Comparison of ENCODE assay signal across 25 mouse cellular contexts in the genomic region with DNA sequence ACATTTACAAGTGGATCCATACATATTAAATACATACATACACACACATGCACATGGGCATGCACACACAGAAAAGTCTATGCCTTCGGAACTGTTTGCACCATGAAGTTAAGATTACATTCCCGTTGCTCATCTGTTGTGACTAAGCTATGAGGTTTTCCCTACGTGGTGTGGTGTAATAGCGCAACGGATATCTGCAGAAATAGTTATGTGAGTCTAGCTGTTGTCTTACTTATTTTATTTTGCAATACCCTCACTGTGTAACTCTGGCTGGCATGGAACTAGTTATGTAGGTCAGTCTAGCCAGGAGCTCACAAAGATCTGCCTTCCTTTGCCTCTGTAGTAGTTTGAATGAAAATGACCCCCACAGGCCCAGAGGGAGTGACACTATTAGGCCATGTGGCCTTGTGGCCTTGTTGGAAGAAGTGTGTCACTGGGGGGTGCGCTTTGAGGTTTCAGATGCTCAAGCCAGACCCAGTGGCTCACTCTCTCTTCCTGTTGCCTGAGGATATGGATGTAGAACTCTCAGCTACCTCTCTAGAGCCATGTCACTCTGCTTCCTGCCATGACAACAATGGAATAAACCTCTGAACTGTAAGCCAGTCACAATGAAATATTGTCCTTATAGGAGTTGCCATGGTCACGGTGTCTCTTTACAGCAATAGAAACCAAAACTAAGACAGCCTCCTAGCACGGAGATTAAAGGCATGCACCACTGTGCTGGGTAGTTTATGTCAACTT. TPM values are rescaled to one million over a fixed set of nuclear protein-coding genes. Genes with fewer than 3 reads are reported as not detected.
A peak's percentile ranks its signal among the peaks of the same experiment; 100 is the strongest.
DNase-seq lines count a peak whose midpoint lies in the region; ATAC-seq lines count a peak whose summit lies in the region.
"Had no signal": no experiment of that assay in that cellular context is flagged by ENCODE, and none has a peak within 500 bp of the region (broad histone marks: within the 10 kb centered on the region; RNA-seq: fewer than 3 reads in every experiment).

No protein-coding gene starts in this region.

- no peak overlapping the region for H3K4me2 ChIP-seq in hindbrain, embryonic 11.5 days (replicated peaks; ENCODE audit: low read depth, low read length)
- H3K4me2 ChIP-seq: heart, embryonic 13.5 days; hindbrain, embryonic 12.5 days; intestine, embryonic 15.5 days had no signal

- H3K9ac ChIP-seq in hindbrain, embryonic 11.5 days (ENCODE audit: low read depth, low read length): no peak overlapping the region
- H3K9ac ChIP-seq: heart, embryonic 13.5 days; hindbrain, embryonic 12.5 days; intestine, embryonic 15.5 days had no signal

- no peak overlapping the region for H3K4me3 ChIP-seq in hindbrain, embryonic 11.5 days (ENCODE audit: low read depth, low read length)
- H3K4me3 ChIP-seq: embryonic facial prominence, embryonic 10.5 days; forebrain, embryonic 10.5 days; gastrocnemius, adult 2 months; heart, embryonic 13.5 days; hindbrain, embryonic 12.5 days; intestine, embryonic 15.5 days had no signal

- H3K4me1 ChIP-seq in hindbrain, embryonic 11.5 days (replicated peaks; ENCODE audit: control insufficient read depth, insufficient read depth, low read length): no peaks in the 10 kb centered on the region
- H3K4me1 ChIP-seq: heart, embryonic 13.5 days; hindbrain, embryonic 12.5 days; intestine, embryonic 15.5 days had no signal

- H3K27ac ChIP-seq in hindbrain, embryonic 11.5 days (ENCODE audit: low read depth, low read length): no peak overlapping the region
- H3K27ac ChIP-seq: embryonic facial prominence, embryonic 10.5 days; forebrain, embryonic 10.5 days; gastrocnemius, adult 2 months; heart, embryonic 13.5 days; hindbrain, embryonic 12.5 days; intestine, embryonic 15.5 days had no signal

- peak; percentile 26 for DNase-seq in CD4-positive, CD25-positive, alpha-beta regulatory T cell, adult 2 months (ENCODE audit: low read depth, low spot score)
- no peak for DNase-seq in thymus, adult 18-20 months
- no peak for DNase-seq in lung, postnatal 14 days
- no peak for DNase-seq in hindbrain, embryonic 11.5 days (ENCODE audit: low spot score)
- DNase-seq: adrenal gland, postnatal 14 days; cerebellum, adult 18-20 months; cerebellum, postnatal 10 days; gastrocnemius, adult 2 months; gastrocnemius, postnatal 25 days; heart, adult 11 months; heart, postnatal 36 days had no signal

- no peaks in the 10 kb centered on the region for H3K36me3 ChIP-seq in hindbrain, embryonic 11.5 days (ENCODE audit: control insufficient read depth, insufficient read depth, low read length)
- H3K36me3 ChIP-seq: embryonic facial prominence, embryonic 10.5 days; forebrain, embryonic 10.5 days; G1E; heart, embryonic 13.5 days; hindbrain, embryonic 12.5 days; intestine, embryonic 15.5 days had no signal

- H3K27me3 ChIP-seq in hindbrain, embryonic 11.5 days (ENCODE audit: control insufficient read depth, insufficient read depth, low read length): no peaks in the 10 kb centered on the region
- H3K27me3 ChIP-seq: heart, embryonic 13.5 days; hindbrain, embryonic 12.5 days; intestine, embryonic 15.5 days; Patski had no signal

- peak; percentile 64 for ATAC-seq in granulocyte monocyte progenitor cell, adult 5-6 weeks (replicated peaks; ENCODE audit: poor library complexity, severe bottlenecking)
- ATAC-seq in megakaryocyte progenitor cell, adult 5-6 weeks (replicated peaks; ENCODE audit: poor library complexity): peak; percentile 68
- ATAC-seq in hindbrain, embryonic 11.5 days (ENCODE audit: low FRiP score): no peak
- ATAC-seq: activated CD4-positive, CD25-positive, alpha-beta regulatory T cell, adult 4 months; forebrain, embryonic 14.5 days; hindbrain, embryonic 16.5 days; intestine, embryonic 15.5 days; Patski had no signal

- 95% methylated on average over 8 of the region's 8 CpGs for WGBS in hindbrain, embryonic 11.5 days

- H3K9me3 ChIP-seq in hindbrain, embryonic 11.5 days (ENCODE audit: control insufficient read depth, low read length): no peaks in the 10 kb centered on the region
- H3K9me3 ChIP-seq: embryonic facial prominence, embryonic 10.5 days; forebrain, embryonic 10.5 days; G1E; heart, embryonic 13.5 days; hindbrain, embryonic 12.5 days; intestine, embryonic 15.5 days had no signal

RNA-seq across cellular contexts. Expression of gene Cxcr5, which starts 13.1 kb away (rescaled TPM):
- total RNA-seq in granulocyte monocyte progenitor cell, adult 5-6 weeks (2014; fragmentation: Nextera tagmentation): not detected in 2 replicates
- not detected in 2 replicates for total RNA-seq in granulocyte monocyte progenitor cell, adult 5-6 weeks (2017)
- total RNA-seq in megakaryocyte progenitor cell, adult 5-6 weeks (2015): not detected in 2 replicates
- total RNA-seq in megakaryocyte progenitor cell, adult 5-6 weeks (2017): not detected in 2 replicates
- 0.11 and 0.48 TPM in 2 replicates for polyA plus RNA-seq in hindbrain, embryonic 11.5 days (2014; fragmentation: Nextera tagmentation; extraction: Ambion mirVana)
- total RNA-seq: gastrocnemius, adult 2 months; gastrocnemius, postnatal 25 days had no signal
- polyA plus RNA-seq: C2C12; embryonic facial prominence, embryonic 10.5 days; forebrain, embryonic 14.5 days; G1E; heart, embryonic 13.5 days; heart, postnatal 0 days; hindbrain, embryonic 12.5 days; hindbrain, embryonic 16.5 days; Patski had no signal

RNA-seq across cellular contexts. Expression of gene Ddx6, which starts 56.1 kb away (rescaled TPM):
- 72.4 and 75.7 TPM in 2 replicates for total RNA-seq in granulocyte monocyte progenitor cell, adult 5-6 weeks (2014; fragmentation: Nextera tagmentation)
- total RNA-seq in granulocyte monocyte progenitor cell, adult 5-6 weeks (2017): 79.6 and 80.6 TPM in 2 replicates
- total RNA-seq in megakaryocyte progenitor cell, adult 5-6 weeks (2015): 65.0 and 65.9 TPM in 2 replicates
- 66.6 and 74.4 TPM in 2 replicates for total RNA-seq in megakaryocyte progenitor cell, adult 5-6 weeks (2017)
- polyA plus RNA-seq in hindbrain, embryonic 11.5 days (2014; fragmentation: Nextera tagmentation; extraction: Ambion mirVana): 16.0 and 32.7 TPM in 2 replicates
